Mouse (Mus musculus): ENCODE results near the gene Scamp2.

Scamp2 gene

GRCm38 (mm10) chr9:57629118-57629874 is 68.6 kb downstream of the Scamp2 start:
- DNase-seq, result peak; percentile 89 to 93

DNA sequence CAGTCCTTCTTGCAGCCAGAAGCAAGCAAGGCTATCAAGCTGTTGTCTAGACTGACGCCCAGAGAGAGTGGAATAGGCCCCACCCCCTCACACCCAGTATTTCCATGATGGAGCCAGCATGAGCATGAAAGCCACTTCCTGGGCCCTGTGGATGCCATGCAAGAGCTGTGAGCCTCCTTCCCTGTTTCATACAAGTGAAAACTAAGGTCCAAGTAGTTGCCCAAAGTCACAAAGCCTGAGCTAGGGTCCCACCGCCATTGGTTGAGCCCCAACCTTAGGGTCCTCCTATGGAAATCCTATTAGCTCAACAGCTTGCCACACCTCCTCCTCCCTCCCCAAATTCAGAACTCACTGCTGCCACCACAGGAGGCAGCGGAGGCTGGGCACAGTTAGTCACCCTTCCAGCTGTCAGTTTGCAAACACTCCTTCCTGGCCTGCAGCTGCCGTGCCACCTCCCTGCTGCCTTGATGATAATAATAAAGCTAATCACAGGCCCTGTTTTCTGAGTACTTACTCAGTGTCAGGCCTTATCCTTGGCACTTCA is 72.8 kb downstream of the Scamp2 start:
- DNase-seq, result no peak

DNA sequence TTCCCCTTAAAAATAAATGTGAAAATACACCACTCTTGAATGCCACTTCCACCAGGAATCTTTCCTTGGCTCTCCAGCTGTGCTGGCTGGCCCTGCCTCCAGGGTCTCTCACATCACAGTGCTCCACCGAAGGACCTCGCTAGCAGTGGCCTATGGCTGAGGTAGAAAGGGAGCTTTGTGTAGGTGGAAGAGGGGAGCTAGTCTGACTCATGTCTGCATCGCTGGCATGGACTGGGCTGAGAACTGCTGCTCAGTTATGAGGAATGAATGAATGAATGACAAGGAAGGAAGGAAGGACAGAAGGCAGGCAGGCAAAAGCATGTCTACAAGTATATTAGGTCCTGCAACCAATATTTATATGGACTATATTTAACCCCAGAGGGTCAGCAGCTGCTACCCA is 76.5 kb downstream of the Scamp2 start:
- DNase-seq, result no peak

DNA sequence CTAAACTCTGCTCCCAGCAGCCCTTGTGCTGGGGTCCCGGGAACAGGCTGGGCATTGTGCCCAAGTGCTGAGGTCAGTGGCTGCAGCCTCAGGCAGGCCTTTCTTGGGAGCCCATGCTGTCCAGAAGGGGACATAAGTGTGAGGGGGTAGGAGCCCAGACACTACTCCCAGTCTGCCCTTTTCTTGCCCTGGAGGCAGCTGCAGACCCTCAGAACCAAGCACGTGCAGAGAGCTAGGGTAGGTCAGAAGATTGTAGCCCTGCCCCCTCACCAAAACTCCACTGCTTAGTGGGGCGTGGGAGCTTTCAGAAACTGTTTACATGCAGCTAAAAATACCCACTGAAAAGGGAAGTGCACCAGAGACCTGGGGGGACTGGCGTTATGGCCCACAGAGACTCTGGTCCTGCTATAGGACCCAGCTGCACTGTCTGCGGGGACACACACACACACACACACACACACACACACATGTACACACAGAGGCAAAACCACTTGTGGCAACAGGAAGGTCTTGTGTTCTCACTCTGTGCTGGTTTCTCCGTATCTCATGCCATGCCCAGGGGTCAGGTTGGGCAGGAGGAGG is 77.1 kb downstream of the Scamp2 start:
- DNase-seq, result peak in 1 of 2 experiments; percentile 58
